Mouse (Mus musculus) layer of hippocampus, adult 9-11 months (tissue): ENCODE results near the gene Rars.
"Not testable (repeated sequence)": the region's sequence is repeated elsewhere in the genome, so short reads cannot be mapped to it uniquely, and the experiment has no call there.

ENCODE experiments used
- DNase-seq: peaks from one replicate; pipeline ENCODE4 v3.0.0; 2022

Rars gene

DNA sequence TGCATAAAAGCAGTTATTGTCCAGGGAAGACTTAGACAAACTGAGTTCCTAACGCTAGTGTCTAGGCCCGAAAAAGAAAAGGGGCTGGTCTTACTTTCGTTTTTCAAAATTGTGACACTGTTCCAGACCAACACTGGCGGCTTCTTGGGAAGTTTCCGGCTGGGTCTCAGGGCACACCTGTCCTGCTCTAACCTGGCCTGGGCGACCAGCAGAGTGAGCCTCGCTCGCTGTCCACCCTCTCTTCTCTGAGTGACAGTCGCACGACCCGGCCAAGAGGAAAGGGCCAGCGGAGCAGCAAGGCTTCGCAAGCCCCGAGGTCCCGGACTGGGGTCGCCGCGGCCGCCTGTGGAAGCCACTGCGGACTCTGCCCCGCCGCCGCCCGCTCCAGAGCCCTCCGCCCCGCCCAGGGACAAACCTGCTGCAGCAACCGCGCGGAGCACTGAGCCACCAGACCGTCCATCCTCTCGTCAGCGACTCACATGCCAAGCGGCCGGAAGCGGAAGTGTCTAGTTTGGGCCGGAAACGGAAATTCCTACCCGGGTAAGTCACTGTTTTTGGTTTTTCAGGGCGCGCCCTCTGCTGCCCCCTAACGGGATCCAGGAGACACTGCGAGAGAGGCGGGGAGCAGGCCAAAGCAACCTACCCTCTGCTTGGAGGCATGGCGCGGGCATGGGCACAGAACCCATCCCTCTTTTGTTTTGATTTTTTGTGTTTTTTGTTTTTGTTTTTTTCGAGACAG lies at the start of gene Rars:
Gene Rars, minus strand, starts transcription at position 485 of the 739 bp plus-strand sequence.
- peak; percentile 91 for DNase-seq

GRCm38 (mm10) chr11:35882777-35883176 lies 48.5 kb upstream of the Rars start:
- DNase-seq, result no peak

- no peak for DNase-seq
Measured at GRCm38 (mm10) chr11:35878559-35878897, 44.2 kb upstream of the Rars start.

DNA sequence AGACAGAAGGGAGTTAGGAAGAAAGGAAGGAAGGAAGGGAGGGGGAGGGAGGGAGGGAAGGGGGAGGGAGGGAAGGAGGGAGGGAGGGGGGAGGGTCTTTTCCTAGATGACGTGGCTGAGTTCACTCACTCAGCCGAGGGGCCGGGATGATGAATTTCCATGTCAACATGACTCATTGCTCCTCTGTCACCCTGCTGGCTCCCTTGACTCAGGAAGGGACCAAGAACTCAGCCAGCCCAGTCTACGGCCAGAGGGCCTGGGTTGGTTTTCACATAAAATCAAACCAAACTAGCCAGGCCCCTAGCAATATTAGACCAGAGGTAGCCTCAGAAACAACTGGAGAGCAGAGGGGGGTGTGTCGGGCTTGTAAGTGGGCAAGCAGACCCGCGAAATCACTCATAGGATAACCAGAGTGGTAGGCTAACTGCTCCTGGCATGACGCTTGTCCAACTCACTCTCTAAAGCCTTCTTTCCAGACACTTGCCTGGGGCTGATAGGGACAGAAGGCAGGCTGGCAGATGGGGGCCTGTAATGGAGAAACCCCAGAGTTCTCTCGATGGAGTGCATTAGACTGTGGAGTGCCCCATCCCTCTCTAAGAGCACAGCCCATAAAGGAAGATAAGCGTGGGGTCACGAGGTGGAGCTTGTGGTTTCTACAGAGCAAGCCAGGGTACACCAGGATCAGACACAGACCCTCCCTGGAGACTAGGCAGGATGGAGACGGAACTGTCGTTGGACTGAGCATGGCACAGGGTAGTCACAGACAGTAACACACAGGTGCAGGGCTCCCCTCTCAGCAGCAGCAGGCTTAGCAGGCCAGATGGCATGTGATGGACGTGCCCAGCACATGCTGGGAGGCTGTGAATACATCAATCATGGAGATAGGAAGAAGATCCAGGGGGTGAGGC lies 43.6 kb upstream of the Rars start:
- no peak for DNase-seq

DNA sequence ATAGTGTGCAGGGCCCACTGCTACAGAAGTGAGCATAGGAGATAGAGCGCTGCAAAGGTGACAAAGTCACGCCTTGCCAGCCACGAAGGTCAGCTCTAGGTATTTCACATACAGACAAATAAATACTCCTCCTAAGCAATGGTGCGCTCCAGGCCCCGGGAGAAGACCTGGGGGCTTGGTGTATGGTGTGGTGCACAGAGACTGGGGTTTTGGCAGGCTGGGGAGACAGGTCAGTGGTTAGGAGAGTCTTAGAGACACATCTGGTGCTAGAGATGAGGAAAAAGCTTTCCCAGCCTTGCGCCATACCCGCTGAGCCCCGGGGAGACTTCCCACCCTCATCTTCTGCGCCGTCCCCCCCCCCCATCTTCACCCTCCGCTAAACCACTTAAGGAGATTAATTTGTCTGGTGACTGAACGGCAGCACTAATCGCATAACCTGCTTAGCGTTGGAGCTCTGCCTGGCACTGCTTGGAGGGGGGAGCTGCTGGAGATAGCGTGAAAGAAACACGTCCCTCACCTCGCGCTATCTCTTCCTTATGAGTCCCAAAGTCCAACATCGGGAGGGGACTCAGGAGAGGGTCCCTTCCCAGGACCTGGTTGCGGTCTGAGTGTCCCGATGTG lies 39.4 kb upstream of the Rars start:
- no peak for DNase-seq

GRCm38 (mm10) chr11:35870961-35871360 lies 36.7 kb upstream of the Rars start:
- no peak for DNase-seq

- DNase-seq, result no peak
Measured at GRCm38 (mm10) chr11:35866140-35866539, 31.8 kb upstream of the Rars start.

DNA sequence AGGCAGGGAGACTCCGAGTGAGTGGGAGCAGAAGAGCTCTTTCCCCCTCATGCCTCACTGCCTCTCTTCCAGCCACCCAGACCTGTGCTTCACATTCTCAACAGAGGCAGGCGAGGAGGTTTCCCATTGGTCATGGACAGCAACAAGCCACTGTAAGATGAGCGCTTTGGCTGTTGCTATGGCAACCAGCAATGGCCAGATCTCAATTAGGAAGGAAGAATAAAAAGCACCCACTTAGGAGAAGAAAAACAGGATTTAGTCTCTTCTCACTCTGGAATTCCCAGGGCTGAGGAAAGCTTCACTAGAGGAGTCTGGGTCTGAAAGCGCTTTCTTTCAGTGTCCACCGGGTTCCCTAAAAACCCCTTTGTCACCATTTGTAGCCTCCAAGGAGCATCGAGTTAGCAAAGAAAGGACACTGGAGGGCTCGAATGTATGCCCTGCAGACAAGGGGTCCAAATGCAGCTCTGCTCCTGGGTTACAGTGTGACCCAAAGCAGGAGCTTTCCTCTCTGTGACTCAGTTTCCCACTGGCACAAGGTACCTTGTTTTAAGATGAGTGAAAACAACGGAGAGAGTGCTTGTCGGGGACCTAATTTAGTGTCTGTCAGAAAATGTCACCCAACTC lies 30.8 kb upstream of the Rars start:
- peak; percentile 86 for DNase-seq

DNA sequence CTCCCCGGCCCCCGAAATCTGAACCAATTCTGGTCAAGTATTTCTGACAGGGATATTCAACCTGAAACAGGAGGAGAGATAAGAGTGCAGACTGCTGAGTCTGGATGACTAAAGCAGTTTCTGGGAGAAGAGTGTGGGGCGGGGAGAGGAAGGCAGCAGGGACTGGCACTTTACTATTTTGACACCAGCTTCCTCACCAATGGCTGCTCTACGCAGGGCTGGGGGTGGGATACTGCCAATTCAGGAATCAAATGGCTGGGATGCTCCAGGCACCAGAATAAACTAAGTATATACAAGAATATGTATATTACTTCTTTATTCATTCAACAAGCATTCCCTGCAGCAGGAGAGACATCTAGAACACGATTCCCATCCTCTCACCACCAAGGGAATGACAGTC lies 29.3 kb upstream of the Rars start:
- no peak for DNase-seq

GRCm38 (mm10) chr11:35857395-35858067 lies 23.2 kb upstream of the Rars start:
- no peak for DNase-seq

DNA sequence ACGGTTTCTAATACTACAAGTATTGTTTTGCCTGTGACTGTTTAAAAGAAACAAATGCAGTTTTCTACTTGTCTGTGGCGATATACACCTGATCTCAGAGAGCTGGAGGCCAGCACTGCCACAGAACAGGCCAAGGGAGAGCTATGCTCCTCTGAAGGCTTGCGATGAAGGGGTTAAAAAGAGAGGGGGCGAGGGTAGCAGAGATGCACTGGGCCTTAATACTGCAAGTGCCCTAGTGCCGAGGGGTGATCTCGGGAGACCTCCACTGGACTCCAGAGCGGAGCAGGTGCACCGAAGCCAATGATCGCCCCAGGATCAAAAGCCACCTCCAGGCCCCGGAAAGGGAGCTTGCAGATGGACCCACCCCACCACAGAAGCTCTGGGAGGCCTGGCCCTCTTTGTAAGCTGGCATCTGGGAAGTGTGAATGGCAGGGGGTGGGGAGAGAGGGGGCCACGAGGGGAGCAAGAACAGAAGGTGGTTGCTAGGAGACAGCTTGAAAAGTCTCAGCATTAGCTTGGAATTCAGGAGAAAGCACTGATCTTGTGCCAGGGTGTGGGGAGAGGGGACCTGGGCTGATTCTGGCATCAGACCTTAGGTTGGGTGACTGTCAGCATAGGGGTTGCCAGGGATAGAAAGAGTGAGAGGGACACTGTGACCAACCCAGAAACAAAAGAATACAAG lies 22.2 kb upstream of the Rars start:
- peak; percentile 72 for DNase-seq

DNA sequence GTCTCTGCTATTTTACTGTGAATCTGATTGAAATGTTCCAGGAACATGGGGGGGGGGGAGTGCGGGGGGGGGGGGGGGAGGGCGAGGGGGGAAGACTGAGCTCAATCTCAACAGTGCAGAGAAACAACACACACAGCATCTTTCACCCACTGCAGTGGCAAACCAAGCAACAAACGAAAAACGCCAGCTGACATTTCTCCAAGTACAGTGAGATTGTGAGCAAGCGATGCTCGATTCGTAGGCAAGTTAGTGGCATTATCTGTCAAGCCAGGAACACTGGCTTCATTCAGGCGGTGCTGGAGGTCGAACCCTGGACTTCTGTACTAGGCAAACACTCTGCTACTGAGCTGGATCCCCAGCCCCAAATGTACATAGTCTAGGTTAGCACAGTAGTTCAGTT lies 21.3 kb upstream of the Rars start:
- no peak for DNase-seq

GRCm38 (mm10) chr11:35854941-35855340 lies 20.6 kb upstream of the Rars start:
- DNase-seq, result no peak

GRCm38 (mm10) chr11:35853651-35854050 lies 19.3 kb upstream of the Rars start:
- DNase-seq, result no peak

GRCm38 (mm10) chr11:35852731-35853130 lies 18.4 kb upstream of the Rars start:
- no peak for DNase-seq

GRCm38 (mm10) chr11:35844299-35844698 lies 10.0 kb upstream of the Rars start:
- DNase-seq, result no peak

DNA sequence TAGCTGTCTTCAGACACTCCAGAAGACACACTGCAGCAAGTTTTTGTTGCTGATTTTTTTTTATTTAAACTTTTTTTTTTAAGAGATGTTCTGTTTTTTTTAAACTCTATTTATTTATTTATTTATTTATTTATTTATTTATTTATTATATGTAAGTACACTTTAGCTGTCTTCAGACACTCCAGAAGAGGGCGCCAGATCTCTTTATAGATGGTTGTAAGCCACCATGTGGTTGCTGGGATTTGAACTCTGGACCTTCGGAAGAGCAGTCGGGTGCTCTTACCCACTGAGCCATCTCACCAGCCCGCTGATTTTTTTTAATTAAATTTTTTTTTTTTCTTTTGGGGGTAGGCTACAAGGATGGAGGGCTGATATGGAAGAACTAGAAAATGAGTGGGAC lies 8.3 kb upstream of the Rars start:
- DNase-seq, result not testable (repeated sequence)

GRCm38 (mm10) chr11:35841738-35842325 lies 7.5 kb upstream of the Rars start:
- DNase-seq, result no peak

DNA sequence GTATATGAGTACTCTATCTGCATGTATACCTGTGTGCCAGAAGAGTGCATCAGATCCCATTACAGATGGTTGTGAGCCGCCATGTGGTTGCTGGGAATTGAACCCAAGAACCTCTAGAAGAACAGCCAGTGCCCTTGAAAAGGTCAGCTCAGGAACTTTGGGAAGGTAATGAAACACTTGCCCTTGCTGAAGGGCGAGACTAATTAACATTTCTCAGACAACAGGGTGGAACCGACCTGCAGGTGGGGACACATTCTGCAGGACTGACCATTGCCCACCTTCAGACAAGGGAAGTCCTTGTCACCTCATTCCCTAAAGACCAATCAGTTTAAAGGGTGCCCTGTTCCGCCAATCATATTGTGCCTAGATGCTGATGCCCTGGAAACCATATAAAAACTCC lies 6.5 kb upstream of the Rars start:
- DNase-seq, result not testable (repeated sequence)

GRCm38 (mm10) chr11:35840282-35840681 lies 6.0 kb upstream of the Rars start:
- no peak for DNase-seq
